Mouse (Mus musculus) thymus, postnatal 4 days (tissue): ENCODE results near the gene Ednrb.
"Not testable (repeated sequence)": the region's sequence is repeated elsewhere in the genome, so short reads cannot be mapped to it uniquely, and the experiment has no call there.

Source experiments
- DNase-seq: peaks from one replicate; pipeline ENCODE4 v3.0.0; 2021

Gene Ednrb

DNA sequence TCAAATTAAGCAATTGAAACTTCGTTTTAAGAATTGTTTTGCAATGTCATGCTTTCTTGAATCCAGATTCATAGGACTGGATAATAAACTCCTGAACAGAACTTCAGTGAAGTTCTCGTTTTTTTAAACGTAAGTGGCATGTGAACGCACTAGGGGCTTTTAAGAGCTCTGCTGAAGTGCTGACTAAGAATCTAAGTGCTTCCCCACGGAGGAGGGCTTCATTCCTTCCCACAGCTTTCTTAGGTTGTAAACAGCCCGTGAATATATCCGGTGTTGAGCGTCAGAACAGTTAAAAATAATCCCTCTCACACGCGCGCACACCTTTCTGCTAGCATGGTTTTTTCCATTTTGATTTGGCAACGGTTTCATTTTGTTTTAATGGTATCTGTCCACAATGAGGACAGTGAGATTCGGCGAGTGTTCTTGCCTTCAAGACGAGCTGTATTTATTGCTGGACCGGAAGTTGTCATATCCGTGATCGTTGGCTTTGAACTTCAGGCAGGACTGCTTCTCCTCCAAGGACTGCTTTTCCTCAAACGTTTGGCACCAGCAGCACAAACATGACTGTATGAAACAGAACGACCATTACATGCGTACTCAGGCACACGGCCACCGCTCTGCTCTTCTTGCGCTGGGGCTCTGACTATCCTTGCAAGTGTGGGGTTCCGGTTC, 27.4 kb downstream of the Ednrb start:
- DNase-seq: no peak

- no peak for DNase-seq
Observed at GRCm38 (mm10) chr14:103815542-103815941, 28.7 kb downstream of the Ednrb start.

GRCm38 (mm10) chr14:103814015-103814691, 30.0 kb downstream of the Ednrb start:
- DNase-seq: no peak

DNA sequence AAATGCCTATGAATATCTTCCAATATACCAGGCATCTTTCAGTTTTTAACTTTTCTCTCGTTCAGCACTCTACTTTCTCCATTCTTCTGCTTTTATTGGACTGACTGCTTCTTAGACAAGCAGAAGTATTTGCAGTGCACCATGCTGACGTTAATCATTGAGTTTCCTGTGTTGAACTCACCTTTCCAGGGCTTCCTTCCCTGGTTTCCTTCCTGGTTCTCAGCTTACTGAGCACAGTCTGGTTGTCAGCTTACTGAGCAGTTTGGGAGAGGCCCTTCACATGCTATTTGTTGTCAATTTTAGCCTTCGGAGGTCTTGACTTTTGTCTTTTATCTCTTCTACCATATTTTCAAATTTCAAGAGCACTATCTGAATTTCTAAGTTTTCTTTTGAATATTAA, 31.0 kb downstream of the Ednrb start:
- no peak for DNase-seq

- no peak for DNase-seq
Observed at GRCm38 (mm10) chr14:103811291-103811690, 32.9 kb downstream of the Ednrb start.

GRCm38 (mm10) chr14:103803907-103804659, 40.1 kb downstream of the Ednrb start:
- DNase-seq: no peak

GRCm38 (mm10) chr14:103797123-103797522, 47.1 kb downstream of the Ednrb start:
- DNase-seq: no peak

DNA sequence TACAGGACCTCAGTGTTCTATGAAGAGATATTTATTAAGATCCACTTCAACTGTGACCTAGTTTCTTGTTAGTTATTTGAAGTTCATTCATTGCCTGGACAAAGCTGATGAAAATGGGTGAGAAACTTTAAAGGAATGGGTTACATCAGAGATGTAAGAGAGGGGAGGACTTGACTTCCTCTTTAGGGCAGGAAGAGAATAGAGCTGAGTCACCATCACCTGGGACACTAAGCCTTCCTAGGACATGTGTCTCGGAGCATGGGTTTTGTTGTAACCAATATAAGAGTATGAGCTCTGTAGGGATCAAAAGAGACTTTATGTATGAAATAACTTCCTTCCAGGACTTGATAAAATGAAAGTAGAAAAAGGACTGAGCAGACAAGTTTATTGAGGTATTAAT, 48.6 kb downstream of the Ednrb start:
- DNase-seq: no peak

DNA sequence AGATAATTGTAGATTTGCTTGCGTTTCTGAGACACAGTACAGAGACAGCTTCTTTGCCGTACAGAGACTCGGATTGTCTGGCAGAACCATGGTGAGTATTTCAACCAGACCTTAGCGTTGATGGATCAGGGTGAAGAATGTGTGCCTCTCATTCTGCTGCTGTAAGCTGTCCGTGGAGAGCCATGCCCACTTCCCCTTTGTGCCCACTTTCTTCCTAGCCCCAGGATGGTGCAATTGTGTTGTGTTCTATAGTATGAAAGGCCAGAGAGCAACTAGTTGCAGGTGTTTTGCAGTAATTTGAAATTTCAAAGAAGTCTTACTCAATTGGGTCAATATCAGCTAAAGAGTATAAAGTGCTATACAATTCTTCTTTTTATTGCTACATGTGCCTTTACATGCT, 50.8 kb downstream of the Ednrb start:
- no peak for DNase-seq

- no peak for DNase-seq
Observed at GRCm38 (mm10) chr14:103792726-103793125, 51.5 kb downstream of the Ednrb start.

- no peak for DNase-seq
Observed at GRCm38 (mm10) chr14:103787547-103787946, 56.7 kb downstream of the Ednrb start.

DNA sequence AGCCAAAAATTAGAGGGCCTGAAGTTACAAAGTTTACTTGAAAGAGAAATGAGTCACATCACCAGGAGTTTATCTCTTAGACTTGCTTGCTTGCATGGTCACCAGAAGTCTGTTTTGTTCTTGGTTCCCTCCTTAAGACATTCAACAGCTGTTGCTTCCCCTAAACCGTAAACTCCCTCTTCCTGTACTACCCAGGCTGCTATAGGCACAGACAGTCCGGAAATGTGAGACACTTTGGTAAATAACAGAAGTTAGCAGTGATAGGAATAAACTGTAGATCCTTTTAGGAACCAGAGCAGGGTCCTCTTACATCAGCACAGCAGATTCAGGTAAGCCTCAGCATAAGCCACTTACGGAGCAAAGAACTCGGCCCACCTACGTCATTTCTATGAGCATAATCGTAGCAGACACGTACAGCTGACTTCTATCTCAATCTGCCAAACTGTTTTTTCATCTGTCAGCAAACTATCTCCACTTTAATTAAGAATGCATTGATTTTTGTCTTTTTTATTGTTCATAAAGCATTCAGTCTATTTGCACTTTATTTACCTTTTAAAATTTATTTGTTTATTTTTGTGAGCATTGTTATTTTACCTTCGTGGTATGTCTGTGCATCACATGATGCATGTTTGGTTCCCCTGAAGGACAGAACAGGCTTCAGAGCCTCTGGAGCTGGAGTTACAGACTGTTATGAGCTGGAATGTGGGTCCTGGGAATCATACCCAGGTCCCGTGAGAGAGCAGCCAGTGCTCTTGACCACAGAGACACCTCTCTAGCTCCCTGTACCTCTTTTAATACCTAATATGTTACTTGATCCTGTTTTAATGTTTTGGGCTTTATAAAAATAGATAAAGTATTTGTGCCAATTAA, 58.9 kb downstream of the Ednrb start:
- no peak for DNase-seq

GRCm38 (mm10) chr14:103780336-103780735, 63.9 kb downstream of the Ednrb start:
- not testable (repeated sequence) for DNase-seq

- DNase-seq: no peak
Observed at GRCm38 (mm10) chr14:103779276-103779675, 64.9 kb downstream of the Ednrb start.

GRCm38 (mm10) chr14:103778533-103779151, 65.6 kb downstream of the Ednrb start:
- DNase-seq: no peak

- DNase-seq: no peak
Observed at GRCm38 (mm10) chr14:103778009-103778431, 66.2 kb downstream of the Ednrb start.

- no peak for DNase-seq
Observed at GRCm38 (mm10) chr14:103777386-103777785, 66.8 kb downstream of the Ednrb start.

DNA sequence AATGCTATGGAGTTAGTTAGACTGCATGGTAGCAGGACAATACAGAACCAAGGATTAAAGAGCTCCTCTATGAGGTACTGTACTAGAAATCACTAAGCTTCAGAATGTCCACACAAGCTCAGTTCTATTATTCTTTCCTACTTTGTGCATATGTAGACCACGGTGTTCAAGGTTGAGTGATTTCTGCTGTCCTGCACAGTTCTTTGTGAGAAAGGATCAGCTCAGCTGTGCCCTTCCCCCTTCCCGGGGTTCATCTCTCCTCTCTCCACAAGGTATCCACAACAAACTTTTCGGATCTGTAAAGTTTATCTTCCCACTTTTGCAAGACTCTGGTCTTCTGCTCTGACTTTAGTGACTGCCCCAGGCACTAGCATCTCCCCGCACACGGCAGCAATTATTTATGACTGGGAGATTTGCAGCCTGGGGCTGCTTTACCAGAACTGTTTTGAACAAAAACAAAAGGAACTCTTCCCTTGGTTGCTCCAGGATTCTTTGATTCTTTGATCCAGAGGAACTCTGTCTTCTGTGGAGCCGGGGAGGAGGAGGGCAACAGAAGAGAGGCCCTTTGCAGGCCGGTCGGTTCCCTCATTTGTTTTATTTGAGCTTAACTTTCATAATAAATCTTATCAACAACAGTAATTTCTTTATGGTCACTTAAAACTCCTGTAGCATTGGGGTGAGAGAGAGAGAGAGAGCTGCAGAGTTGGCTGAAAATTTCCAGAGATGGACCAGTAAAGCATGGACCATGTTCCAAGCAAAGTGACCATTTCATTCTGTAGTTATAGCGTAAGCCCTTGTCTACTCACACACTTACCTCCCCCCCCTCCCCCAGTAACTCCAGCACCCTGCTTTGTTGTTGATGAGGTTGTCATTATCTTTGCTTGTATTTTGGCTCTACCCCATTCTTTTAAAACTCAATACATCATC, 74.6 kb downstream of the Ednrb start:
- no peak for DNase-seq

GRCm38 (mm10) chr14:103767488-103767887, 76.7 kb downstream of the Ednrb start:
- DNase-seq: no peak
